Mouse (Mus musculus): ENCODE results near the gene Plch1.

Gene Plch1

DNA sequence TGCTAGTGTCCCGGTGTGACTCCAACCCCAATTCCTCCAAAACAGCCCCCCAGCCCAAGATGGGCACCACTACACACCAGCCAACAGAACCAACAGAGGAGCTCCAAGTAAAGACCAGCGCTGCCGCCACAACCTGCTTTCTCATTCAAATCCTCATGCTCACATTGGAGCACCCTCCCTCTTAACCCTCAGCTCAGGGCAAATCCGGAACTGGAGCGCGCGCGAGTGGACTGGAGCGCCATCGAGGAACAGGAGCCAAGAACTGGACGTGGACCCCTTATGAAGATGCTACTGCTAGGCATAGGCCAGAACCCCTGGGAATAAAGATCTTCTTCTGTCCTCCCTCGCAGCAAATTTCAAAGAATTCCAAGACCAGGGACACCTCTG is at the start of gene Plch1:
Gene Plch1 (minus strand): TSS at position 164 of the 387 bp plus-strand sequence.
- in situ Hi-C loops (cut with MboI) = no loop called here

DNA sequence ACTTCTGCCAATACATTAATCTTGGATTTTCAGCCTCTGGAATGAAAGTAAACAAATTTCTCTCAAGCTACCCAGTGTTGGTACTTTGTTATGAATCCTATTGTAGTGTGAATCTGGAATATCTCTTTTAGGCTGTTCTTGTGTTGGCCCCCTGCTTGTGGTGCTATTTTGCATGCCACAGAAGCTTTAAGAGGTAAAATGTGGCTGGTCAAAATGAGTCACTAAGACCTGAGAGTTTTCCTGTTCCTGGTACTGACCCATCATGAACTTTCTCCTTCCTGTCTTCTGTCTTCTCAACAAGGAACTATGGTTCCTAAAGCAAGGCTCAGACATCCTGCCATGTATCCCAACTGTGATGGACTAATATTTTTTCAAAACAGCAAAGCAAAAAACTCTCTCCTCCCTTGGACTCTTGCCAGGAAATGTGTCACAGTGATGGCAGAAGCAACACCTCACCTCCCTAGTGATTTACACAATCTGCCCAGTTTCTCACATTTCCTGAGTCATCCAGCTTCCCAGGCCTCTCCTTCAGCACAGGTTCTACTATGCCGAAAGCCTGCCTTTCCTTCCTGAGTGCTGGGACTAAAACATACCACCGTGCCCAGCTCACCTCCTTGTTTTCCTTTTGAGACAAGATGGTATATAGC is 42.1 kb upstream of the Plch1 start:
- in situ Hi-C loops (cut with MboI) = no loop called here

DNA sequence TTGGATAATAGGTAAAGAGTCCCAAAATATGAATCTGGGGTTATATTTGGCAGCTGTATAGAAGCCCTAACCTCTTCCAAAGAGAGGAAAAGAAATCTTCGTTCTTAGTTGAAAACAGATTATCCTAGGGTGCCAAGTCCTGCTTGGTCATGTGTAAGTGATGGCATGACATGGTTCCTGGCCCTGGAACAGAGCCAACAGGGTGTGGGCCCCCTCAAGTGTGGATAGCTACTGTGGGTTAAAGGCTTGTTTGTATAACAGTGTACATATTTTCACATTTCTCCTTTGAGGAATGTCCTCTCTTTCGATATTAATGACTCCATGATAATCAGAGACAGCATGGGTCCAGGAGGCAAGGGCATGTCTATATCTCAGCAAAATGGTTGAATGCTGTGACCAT is 39.7 kb upstream of the Plch1 start:
- in situ Hi-C loops (cut with MboI) = no loop called here

DNA sequence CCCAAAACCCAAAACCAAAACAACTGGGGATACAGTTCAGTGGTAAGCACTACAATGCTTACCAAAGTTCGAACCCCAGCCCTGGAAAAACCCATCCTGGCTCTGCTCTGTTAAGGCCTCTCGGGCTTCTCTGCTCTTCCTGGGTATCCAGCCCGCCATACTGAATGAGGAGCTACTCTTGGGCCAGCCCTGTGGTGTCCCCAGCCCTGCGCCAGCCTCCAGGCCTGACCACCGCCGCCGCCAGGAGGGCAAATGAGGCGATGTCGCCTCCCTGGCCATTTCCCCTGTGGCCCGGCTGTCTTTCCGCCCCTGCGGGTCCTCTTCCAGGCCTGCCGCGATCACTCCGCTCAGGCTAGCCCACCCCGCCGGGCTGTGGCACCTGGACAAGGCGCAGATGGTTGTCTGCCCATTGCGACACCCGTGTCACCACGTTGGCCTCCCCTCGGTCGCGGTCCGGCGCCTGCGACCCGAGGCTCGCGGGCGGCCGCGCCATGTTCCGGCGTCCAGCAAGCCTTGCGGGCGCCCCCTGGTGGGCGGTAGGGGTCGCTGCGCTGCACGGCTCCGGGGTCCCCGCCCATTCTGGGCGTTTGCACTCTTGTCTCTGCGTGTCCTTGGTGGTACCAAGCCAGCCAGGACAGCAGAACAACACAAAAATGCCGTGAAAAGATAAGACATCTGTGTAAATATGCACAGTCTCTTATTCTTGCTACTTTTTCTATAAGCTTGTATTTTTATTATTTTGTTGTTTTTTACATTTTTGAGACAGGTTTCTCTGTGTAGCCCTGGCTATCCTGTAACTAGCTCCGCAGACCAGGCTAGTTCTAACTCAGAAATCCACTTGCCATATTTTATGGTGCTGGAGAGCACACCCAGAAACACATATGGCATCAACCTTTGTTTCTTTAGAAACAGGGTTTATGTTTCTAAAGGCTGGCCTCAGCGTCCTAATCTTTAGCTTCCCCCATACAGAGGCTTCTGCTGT is 29.9 kb upstream of the Plch1 start, which contains the start of gene E130311K13Rik:
Gene E130311K13Rik (minus strand): TSS at position 595 of the 982 bp plus-strand sequence.
- in situ Hi-C loops (cut with MboI) = no loop called here

DNA sequence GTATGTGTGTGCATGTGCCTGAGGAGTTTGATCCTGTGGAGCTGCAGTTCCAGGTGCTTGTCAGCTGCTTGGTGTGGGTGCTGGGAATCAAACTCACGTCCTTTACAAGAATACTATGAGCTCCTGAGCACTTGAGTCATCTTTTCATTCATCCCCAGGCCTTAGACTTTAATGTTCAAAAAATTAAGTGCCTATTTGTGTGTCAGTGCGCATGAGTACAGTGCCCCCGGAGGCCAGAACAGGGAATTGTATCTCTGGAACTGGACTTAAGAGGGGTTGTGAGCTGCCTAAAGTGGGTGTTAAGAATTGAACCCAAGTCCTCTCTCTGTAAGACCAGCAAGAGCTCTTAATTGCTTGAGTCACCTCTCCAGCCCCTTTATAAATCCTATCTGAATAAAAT is 20.4 kb upstream of the Plch1 start:
- in situ Hi-C loops (cut with MboI) = no loop called here

DNA sequence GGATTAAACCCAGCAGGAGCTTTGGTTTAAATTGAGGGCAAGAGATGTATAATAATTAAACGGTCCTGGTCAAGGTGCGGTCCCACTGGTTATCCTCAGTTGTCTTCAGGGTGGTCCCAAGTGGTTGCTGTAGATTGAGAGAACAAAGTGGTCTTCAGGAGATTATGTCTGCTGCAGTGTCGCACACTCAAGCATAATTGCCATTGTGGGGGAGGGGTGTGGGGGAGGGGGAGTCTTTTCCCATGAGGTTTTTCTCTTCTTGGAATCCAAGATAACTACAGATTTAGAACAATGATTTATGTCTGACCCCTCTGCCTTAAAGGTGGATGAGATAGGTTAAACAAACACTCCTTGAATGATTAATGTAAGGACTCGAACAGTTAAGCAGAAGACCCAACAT is 11.0 kb upstream of the Plch1 start:
- in situ Hi-C loops (cut with MboI) = no loop called here

DNA sequence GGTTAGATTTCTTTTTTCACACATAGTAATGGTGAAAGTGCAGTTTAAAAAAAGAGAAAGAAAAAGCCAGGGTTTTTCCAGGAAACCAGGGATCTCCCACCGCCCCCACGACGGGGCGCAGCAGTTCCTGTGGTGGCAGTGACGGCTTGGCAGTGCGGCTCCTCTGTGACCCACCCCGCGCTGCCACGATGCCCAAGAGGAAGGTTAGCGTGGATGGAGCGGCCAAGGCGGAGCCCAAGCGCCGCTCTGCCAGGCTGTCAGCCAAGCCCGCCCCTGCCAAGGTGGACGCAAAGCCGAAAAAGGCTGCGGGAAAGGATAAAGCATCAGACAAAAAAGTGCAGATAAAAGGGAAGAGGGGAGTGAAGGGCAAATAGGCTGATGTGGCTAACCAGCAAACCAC is 6.0 kb upstream of the Plch1 start:
- in situ Hi-C loops (cut with MboI) = no loop called here

DNA sequence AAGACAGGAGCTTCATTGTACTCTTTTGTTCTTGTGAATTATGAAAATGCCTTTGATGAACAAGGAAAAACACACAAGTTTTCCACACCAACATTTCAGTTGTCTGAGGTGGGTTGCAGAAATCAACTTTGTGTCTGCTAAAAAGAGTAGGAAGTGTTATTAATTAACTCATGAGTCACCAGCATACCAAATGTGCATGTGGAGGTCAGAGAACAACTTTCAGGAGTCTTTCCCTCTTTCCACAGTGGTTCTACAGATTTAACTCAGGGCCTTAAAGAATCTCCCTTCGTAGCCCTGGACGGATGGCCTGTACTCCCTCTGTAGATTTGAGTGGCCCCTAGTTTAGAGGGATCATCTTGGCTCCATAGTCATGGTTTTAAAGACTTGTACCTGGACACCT is 4.9 kb upstream of the Plch1 start:
- in situ Hi-C loops (cut with MboI) = no loop called here

DNA sequence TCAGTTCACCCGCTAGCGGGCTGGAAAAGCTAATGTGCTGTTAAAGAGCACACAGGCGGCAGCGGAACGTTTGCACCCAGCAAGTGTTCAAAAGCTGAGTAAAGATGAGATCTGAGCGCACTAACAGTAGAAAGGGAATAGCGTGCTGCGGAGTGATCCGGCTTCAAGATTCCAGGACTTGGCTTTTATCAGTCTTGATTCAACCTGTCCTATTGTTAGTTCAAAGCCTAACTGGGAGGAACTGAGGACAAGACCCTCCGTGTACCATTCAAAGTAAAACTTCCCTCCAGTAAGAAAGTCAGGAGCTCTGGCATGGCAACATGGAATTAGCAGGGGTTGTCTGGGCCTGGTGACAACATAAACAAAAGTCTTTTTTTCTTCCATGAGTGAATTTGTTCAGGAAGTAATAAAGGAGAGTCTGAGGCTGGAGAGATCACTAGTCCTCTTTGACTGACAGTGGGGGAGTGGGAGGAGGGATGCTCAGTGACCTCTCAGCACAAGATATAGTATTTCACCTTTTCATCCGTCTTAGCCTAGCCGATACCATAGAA is 824 bp upstream of the Plch1 start:
- in situ Hi-C loops (cut with MboI) = no loop called here

DNA sequence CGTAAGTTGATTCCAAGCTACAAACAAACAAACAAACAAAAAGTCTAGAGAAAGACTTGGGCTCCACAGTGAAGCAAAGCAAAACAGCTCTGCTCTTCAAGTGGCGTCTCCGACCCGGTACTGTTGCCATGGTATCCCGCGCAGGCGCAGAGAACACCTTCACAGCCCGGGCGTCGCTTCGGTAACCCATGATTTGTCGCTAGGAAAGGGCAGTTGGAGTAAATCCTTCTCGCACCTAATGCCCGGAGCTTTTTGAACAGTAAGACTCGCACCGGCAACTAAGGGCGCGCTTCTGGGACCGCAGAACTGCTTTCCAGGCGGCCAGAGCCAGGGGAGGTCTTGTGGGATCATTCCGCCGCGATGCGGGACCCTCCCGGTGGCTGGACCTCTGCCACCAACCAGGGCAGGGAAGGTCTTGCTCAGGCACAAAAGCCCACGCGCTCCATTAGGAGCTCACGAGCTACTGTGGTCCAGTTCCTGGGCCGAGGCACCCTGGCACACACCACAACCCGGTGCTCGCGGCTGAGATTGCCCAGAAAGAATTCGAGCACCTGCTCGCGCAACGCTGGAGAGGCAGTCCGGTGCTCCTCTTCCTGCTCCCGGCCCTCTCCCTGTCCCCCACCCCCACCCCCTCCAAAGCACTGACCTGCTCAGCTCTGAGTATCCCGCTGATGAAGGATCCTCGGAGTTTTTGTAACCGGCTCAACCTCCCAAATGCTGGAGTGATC is 527 bp downstream of the Plch1 start:
- in situ Hi-C loops (cut with MboI) = no loop called here

DNA sequence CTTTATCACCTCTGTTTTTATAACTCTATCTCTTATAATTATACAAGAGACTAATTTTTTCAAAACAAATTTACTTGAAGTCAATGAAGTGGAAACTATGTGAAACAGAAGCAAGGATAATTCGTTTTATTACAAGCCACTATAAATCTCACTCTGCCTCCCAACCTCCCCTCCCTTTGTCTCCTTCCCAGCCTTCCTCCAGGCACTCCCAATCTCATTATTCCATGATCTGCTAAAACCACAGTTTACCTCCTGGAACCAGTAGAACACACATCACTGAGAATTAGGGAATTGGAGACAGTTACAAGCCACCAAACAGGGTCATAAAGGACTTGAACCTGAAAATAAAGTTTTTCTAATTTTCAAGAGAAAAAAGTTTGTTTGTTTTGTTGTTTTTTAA is 2.1 kb downstream of the Plch1 start:
- in situ Hi-C loops (cut with MboI) = no loop called here

DNA sequence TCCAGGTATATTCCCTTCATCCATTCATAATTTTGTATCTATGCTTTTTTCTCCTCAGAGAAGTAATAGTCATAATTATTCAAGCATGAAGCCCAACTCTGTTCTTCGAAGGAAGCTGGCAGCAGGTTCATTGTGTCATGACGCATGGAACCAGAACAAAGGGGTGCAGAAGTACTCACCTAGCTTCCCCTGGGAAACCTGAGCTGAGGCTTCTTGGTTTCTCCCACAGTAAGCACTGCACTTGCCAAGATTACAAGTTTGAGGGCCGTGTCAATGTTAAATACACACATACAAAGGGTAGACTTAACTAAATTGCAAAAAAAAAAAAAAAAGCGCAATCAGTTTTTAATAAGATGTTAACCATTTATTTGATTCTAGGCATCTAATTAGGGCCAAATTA is 3.0 kb downstream of the Plch1 start:
- in situ Hi-C loops (cut with MboI) = no loop called here

DNA sequence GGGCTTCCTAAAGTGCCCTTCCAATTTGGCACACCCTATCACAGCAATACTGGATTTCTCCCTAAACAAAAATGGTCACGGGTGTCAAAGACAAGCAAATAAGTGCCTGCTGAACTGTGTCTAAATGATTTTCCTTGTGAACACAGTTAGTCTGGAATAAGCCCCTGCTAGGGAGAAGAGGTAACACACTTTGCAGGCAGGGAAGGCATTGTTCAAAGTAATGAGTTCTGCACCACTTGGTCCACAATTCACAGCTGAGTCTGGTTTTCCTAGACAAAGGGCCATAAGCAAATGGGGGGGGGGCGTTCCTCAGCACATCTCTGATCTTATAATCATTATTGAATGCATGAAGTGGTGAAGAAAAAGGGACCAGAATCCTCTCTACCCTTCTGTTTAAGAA is 3.5 kb downstream of the Plch1 start:
- in situ Hi-C loops (cut with MboI) = no loop called here

DNA sequence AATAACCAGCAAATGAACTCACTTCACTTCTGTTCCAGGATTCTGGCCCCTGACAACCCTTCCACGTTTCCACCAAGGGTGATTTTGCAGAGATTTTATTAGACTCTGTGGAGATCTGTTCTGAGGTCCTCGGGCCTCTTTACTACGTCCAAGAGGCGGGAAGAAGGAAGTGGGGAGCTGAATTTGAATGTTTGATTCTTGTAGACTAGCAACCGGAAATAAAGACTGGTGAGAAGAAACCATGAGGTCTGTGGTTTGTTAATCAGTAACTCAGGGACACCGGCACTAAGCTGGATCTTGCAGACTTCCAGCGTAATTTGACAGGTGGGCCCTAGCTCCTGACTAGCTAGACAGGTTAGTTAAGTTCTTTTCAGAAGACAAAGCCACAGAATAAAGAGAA is 5.6 kb downstream of the Plch1 start:
- in situ Hi-C loops (cut with MboI) = no loop called here

DNA sequence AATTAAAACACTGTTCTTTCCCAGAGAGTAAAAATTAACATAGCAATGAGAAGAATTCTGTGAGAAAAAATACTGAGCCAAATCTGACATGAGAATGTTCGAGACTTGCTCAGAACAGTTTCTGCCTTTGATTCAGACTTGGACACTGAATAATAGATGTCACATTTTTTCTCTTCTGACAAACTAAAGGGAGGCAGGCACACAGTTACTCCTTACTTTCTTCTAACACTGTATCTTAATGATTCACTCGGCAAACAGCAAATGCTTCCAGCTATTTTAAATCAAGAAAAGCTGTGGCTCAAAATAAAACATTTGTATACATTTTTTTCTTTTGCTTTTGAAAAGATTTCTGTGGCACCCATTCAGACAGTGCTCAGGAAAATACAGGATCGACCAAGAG is 7.1 kb downstream of the Plch1 start:
- in situ Hi-C loops (cut with MboI) = no loop called here

DNA sequence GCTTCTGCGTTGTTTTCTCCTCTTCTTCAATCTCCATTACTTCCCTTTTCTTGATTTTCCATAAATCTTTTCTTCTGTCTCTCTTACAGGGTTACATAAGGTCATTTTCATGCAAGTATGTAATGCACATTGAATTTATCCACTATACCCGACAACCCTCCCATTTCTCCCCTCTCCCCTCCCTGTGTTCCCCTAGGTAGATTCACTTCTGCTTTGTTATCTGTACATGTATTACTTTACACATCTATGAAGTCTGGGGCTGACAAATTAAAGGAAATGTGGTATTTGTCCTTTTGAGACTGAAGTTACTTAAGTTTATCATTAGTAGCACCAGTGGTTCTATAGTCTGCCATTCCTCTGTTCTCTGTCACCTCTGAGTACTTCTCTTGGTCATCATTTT is 18.2 kb downstream of the Plch1 start:
- in situ Hi-C loops (cut with MboI) = no loop called here

DNA sequence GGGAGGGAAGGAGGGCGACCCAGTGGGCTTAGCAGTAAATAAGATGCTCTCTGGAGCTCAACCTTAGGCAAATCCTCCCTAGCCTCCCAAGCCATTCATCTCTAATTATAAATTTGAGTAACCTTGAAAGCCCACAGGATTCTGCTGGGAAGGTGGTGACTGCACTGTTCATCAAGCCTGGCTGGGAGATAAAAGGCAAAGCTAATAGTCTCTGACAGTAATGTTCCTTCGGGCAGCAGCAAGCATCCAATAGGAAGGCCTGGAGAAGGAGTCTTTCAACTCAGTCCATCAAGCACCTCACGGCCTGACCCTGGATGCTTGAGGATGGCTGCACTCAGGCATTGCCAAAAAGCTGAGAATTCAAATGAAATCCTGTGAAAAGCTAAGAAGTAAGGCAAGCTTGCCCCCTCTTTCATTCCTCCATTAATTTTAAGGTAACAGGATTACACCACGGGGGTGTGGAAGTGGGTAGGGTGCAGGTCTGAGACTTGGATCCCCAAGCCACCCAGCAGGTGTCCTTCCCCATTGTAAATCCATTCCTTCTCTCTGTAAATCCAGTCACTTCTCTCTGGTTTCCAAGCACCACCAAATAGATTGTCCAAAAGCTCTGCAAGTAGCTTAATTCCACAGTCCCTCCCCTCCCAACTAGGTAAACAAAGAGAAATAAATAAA is 20.1 kb downstream of the Plch1 start:
- in situ Hi-C loops (cut with MboI) = no loop called here

DNA sequence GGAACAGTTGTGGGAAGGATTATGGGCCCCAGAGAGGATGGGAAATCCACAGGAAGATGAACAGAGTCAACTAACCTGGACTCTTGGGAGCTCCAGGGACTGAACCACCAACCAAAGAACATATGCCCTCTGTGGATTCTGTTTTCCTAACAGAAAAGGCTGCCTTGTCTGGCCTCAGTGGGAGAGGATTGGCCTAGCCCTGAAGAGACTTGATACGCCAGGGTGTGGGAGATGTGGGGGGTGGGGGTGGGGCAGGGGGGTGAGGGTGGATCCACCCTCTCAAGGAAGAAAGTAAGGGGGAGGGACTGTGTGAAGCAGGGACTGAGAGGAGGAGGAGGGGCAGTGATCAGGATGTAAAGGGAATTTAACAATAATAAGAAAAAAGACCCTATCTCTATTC is 26.5 kb downstream of the Plch1 start:
- in situ Hi-C loops (cut with MboI) = no loop called here

DNA sequence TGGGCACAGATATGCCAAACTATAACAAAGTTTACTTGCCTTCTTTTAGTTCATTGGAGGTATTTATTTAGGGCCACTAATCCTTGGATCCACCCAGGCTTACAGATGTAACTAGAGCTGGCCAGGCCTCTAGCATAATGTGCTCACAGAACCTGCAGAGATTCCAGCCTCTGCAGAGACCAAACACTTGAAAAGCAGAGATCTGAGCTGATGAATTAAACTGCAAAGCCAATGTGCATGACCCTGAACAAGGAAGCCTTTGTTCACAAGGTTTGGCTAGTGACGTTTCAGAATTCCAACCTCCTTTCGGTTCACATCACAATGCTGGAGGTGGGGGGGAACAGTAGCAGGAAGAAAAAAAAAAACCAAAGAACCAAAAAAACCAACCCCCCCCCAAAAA is 28.0 kb downstream of the Plch1 start:
- in situ Hi-C loops (cut with MboI) = no loop called here

DNA sequence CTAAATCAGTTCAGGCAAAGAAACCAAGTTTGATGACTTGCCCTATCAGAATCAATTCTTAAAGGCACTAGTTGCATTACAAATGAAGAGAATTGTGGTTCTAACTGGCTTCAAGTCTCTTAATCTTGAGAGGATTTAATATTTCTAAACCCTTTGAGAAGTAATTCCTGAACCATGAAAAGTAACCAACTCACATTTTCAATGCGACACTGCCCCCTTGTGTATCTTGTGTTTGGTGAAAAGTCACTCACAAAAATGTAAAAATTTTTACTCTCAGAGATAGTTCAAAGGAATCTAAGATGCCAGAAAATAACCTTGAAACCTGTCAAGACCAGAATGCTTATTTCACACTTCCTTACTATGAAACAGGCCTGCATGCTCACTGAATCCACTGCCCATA is 31.0 kb downstream of the Plch1 start:
- in situ Hi-C loops (cut with MboI) = no loop called here

DNA sequence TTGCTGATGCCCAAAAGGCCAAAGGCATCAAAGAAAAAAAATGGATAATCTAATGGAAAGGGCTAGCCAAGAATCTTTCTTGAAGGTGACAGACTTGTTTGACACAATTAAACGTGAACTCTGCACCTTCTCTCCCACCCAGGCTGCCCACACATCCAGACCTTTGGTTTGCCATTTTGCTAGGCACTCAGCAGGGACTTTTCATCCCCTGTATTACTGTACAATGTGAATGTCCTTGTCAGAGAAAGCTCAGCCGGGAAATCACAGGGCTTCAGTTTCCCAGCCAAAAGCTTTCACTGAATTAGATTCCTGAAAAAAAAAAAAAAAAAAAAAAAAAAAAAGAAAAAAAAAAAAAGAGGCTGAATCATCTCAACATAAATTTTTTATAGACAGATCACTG is 34.2 kb downstream of the Plch1 start:
- in situ Hi-C loops (cut with MboI) = no loop called here

DNA sequence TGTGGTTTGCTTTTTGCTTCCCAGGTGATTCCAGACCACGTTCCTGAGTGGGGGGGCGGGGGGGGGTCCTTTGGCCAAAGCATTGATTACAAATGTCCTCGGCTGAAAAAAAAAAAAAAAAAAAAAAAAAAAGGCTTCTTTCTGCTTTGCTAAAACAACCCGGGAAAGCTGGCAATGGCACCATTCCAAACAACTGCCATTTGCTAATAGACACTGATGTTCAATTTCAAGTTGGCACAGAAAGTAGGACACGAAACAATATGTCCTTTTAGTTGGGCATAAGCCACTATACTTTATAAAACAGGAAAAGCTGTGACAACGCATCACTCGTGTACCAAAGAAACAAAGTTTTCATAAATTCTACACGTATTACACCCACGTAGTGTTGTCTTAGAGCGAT is 36.6 kb downstream of the Plch1 start:
- in situ Hi-C loops (cut with MboI) = no loop called here
